Mouse (Mus musculus) CD4-positive, CD25-positive, alpha-beta regulatory T cell, adult 2 months (primary cell): ENCODE results near the gene Fam135a.
"Not testable (repeated sequence)": the region's sequence is repeated elsewhere in the genome, so short reads cannot be mapped to it uniquely, and the experiment has no call there.

Experiments used
- DNase-seq: peaks from one replicate; pipeline ENCODE4 v3.0.0-alpha.2; 2012; ENCODE audit warnings: low read depth, low spot score

Fam135a gene

DNA sequence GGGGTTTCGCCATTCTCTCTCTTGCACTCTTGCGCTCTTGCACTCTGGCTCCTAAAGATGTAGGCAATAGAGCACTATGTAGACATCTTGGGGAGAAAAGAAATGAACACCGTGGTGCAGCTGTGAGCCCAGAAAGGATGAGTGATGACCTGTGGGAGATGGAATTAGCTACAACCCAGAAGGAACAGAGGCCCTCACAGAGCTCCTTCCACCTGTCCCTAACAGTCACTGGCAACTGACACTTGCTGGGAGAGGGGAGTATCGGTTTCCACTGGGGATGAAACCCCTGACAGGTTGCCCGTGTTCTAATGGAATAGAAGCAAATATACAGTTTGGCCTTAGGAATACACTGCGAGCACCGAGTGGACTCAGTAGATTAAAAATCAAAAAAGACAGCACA, 31.3 kb downstream of the Fam135a start:
- DNase-seq = no peak

GRCm38 (mm10) chr1:24066706-24067105, 33.4 kb downstream of the Fam135a start:
- no peak for DNase-seq

DNA sequence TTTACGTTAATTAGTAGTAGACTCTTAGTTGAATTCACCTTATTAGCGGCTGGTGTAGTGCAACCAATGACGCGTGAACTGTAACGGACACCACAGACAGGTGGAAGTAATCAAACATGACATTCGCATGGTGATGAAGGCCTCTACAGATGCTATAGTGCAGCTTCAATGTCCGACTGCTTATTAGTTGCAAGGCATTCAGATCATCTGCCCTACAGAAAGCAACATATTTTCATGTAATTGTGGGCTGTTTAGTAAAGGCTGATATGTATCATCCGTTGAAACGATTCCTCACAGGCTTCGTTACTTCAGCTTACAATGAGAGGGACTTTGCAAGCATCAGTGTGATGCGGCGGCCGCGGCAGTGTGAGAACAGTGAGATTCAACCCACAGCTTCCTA, 44.4 kb downstream of the Fam135a start:
- no peak for DNase-seq

- no peak for DNase-seq
Observed at GRCm38 (mm10) chr1:24046730-24047510, 53.2 kb downstream of the Fam135a start.

DNA sequence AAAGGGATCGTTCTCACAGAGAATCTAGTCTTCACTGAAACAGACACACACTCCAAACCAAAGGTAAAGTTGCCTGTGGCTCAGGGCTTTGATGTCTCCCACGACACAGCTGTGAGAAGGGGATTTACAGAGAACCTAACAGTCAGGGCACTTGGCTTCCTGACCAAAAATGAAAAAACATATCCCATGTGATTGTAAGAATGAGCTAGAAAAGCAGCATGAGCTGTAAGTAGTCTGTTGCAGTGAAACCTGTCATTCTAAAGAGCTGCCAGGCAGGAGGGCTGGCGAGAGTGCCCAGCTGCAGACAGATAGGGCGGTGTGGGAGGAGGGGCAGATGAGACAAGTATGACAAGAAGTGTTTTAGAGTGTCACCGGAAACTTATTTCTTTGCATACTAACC, 54.5 kb downstream of the Fam135a start:
- peak; percentile 42 for DNase-seq

DNA sequence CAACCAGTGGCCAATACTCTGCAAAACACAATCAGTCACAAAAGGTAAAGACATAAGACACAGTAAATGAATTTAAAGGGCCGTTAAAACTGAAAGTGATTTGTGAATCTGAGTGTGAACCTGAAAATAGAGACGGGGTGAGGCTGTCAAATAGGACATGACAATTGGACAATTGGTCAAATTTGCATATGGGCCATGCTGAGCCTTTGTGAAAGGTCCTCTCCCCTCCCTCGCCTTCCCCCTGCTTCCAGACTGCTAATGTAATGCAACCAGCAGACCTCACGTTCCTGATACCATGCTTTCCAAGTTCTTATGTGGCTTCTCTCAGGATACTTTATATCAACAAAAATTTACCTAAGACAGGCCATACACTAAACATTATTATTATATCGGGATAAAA, 57.1 kb downstream of the Fam135a start:
- DNase-seq = no peak

DNA sequence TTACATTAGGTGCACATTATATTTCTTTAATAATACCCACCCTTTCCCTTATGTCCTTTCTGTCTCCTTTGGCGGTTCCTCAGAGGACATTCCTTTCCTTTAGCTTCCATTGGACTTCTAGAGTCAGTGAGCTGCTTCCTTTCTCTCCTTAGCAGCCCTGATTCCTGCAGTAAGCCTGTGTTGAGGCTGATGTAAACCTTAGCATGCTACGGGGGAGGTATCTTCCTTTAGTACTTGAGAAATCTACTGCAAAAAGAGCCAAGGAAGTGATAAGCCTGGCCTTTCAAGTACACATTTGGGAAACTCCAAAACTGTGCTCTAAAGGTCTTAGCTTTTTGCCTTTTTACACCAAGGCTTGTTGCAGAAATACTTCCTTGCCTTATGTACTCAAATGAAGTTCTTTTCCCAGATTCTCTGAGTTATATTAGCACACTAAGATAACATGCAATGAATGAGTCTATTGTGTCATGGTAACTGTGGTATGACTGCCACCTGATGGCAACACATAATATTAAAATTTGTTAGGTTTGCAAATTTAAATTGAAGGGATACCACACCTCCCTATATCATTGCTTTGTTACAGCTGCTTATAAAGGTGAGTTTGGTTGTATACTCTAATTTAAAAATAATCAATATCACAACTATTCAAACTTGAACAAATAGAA, 66.2 kb downstream of the Fam135a start:
- peak; percentile 65 for DNase-seq

- no peak for DNase-seq
Observed at GRCm38 (mm10) chr1:24010821-24011220, 89.3 kb downstream of the Fam135a start.

DNA sequence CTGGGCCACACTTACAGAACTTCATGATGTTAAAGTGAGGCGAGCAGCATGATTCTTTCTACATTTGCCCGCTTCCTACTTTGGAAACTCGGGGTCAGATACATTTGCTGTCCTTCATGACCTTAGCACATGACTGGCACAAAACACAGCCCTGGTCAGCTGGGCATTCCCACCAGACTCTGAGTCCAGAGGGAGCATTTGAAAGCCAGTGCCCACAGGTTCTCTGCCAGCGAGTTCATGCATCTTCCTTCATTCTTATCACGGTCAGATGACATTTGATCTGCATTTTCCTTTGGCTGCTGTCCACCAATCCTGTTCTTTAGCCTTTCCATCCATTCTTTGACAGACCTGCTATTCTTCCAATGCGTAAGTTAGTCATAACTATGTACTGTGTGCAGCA, 90.1 kb downstream of the Fam135a start:
- no peak for DNase-seq

GRCm38 (mm10) chr1:24007621-24008020, 92.5 kb downstream of the Fam135a start:
- no peak for DNase-seq

DNA sequence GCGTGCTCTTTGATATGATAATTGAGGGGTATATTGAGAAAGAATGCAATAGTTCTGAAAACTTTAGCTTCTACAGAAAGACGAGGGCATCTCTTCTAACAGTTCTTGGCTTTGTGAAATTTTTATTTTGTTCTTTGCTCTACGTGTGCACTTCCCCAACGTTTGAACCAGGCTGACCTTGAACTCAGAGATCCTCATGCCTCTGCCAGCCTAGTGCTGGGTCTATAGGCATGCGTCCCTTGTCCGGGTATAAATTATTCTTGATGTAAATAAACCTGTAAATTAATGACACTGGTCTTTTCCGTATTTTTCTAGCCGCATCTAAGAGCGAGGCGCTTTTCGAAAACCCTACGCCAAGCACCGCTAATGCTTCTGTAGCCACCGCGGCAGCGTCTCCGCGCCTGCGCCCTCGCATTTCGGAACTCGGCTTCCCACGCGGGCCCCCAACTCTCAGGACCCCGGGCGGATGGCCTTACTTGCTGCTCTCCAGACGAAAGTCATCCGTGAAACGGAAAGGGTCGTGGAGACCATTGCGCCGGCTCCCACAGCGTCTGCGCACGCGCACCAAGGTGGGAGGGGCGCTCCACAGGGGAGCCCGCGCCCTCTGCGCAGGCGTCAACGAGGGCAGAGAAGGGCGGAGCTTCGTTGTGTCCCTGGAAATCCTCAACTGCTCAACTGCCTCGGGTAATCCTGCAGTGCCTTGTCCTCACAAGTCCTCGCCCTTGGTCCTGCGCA, 94.9 kb downstream of the Fam135a start, which contains the start of gene Sdhaf4:
Gene Sdhaf4, minus strand, starts transcription at position 587 of the 735 bp plus-strand sequence.
- peak; percentile 95 for DNase-seq

GRCm38 (mm10) chr1:23999318-23999717, 100.8 kb downstream of the Fam135a start:
- no peak for DNase-seq

DNA sequence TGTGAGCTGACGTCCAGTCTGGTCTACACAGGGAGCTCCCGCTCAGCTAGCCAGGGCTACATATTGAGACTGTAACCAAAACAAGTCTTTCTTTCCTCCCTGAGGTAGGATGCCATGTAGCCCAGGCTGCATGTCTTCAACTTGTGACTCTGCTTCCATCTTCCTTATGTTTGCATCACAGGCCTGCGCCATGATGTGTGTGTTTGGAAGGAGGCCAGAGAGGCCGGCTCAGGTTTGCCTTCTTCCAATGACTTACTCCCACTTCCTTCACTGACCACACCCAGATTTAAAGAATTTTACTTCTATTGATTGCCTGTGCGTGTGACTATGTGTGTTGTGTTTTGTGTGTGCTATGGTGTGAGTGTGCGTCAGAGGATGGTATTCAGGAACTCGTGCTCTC, 101.3 kb downstream of the Fam135a start:
- no peak for DNase-seq

GRCm38 (mm10) chr1:23998120-23998810, 101.9 kb downstream of the Fam135a start:
- no peak for DNase-seq

- DNase-seq = no peak
Observed at GRCm38 (mm10) chr1:23997493-23997892, 102.6 kb downstream of the Fam135a start.

- DNase-seq = no peak
Observed at GRCm38 (mm10) chr1:23995420-23995819, 104.7 kb downstream of the Fam135a start.

- no peak for DNase-seq
Observed at GRCm38 (mm10) chr1:23983118-23983517, 117.0 kb downstream of the Fam135a start.

- DNase-seq = no peak
Observed at GRCm38 (mm10) chr1:23978281-23978680, 121.9 kb downstream of the Fam135a start.

- not testable (repeated sequence) for DNase-seq
Observed at GRCm38 (mm10) chr1:23971159-23971558, 129.0 kb downstream of the Fam135a start.

- DNase-seq = no peak
Observed at GRCm38 (mm10) chr1:23968027-23968725, 132.0 kb downstream of the Fam135a start.

- no peak for DNase-seq
Observed at GRCm38 (mm10) chr1:23966226-23966625, 133.9 kb downstream of the Fam135a start.
